21 mouse cellular contexts compared by ENCODE assay signal in the genomic region with DNA sequence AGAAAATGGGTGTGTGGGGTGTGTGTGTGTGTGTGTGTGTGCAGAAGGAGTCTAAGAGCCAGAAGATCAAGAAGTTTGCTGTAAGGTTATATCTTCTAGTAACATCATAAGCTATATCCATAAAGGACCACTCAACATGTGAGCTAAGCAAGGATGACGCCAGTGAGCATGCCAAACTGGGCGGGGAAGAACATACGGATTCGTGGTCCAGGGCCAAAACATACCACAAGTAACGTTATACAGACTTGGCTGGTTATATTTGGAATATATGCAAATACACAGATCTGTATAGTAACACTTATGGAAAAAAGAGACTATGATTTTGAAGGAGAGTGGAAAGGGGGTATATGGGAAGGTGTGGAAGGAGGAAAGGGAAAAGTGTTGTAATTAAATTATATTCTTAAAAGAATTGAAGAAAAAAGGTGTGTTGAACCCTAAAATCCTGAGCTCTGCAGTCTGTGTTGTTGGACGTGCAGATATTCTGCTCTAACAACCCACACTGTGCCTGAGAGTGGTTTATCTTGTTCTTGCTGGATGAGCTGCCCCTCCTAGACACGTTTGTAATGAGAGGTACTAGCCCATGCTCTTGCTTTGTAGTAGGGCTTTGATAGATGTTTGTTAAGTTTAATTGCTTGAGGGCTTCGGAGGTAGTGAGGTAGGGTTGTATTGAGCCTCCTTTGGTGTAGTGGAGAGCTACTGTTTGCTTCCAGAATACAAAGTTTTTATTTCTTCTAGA. TPM values are rescaled to one million over a fixed set of nuclear protein-coding genes. Genes with fewer than 3 reads are reported as not detected.
A peak's percentile ranks its signal among the peaks of the same experiment; 100 is the strongest.
DNase-seq lines count a peak whose midpoint lies in the region; ATAC-seq and TF ChIP-seq lines count a peak whose summit lies in the region.
"Had no signal": no experiment of that assay in that cellular context is flagged by ENCODE, and none has a peak within 500 bp of the region (broad histone marks: within the 10 kb centered on the region; RNA-seq: fewer than 3 reads in every experiment).

No protein-coding gene starts in this region.

- DNase-seq in lung, postnatal 25 days (ENCODE audit: low spot score) = no peak
- DNase-seq in brain, embryonic 14.5 days (ENCODE audit: low read depth) = peak; percentile 70
- DNase-seq in midbrain, postnatal 0 days (ENCODE audit: low spot score) = no peak
- DNase-seq: adrenal gland, postnatal 36 days; B cell, adult 2 months; cerebellum, adult 2 months; cerebellum, postnatal 36 days; heart, postnatal 14 days; kidney, postnatal 36 days; lung, postnatal 10 days; thymus, adult 18-20 months had no signal

- H3K9me3 ChIP-seq in intestine, embryonic 15.5 days = no peaks in the 10 kb centered on the region
- no peaks in the 10 kb centered on the region for H3K9me3 ChIP-seq in intestine, postnatal 0 days (ENCODE audit: control insufficient read depth)
- H3K9me3 ChIP-seq in lung, embryonic 15.5 days = no peaks in the 10 kb centered on the region
- no peaks in the 10 kb centered on the region for H3K9me3 ChIP-seq in intestine, embryonic 16.5 days (ENCODE audit: control insufficient read depth, low read length)
- no peaks in the 10 kb centered on the region for H3K9me3 ChIP-seq in midbrain, postnatal 0 days (ENCODE audit: low read length)
- H3K9me3 ChIP-seq: hindbrain, embryonic 12.5 days; limb, embryonic 13.5 days; megakaryocyte, embryonic 14.5 days; midbrain, embryonic 15.5 days; neural tube, embryonic 15.5 days had no signal

- H3K9ac ChIP-seq in intestine, embryonic 15.5 days = no peak overlapping the region
- no peak overlapping the region for H3K9ac ChIP-seq in intestine, postnatal 0 days (ENCODE audit: low read depth, low read length)
- no peak overlapping the region for H3K9ac ChIP-seq in lung, embryonic 15.5 days
- H3K9ac ChIP-seq in intestine, embryonic 16.5 days (ENCODE audit: low read depth, low read length) = no peak overlapping the region
- H3K9ac ChIP-seq in midbrain, postnatal 0 days (replicated peaks; ENCODE audit: low read length, poor library complexity, severe bottlenecking) = no peak overlapping the region
- H3K9ac ChIP-seq: heart, embryonic 12.5 days; hindbrain, embryonic 12.5 days; limb, embryonic 13.5 days; midbrain, embryonic 15.5 days; neural tube, embryonic 15.5 days had no signal

- 57% methylated on average over 8 of the region's 8 CpGs for WGBS in intestine, embryonic 15.5 days
- WGBS in intestine, postnatal 0 days = 44% methylated on average over 8 of the region's 8 CpGs
- WGBS in lung, embryonic 15.5 days = 39% methylated on average over 8 of the region's 8 CpGs
- WGBS in intestine, embryonic 16.5 days = 52% methylated on average over 8 of the region's 8 CpGs
- 77% methylated on average over 8 of the region's 8 CpGs for WGBS in midbrain, postnatal 0 days

- no peak overlapping the region for H3K4me2 ChIP-seq in intestine, embryonic 15.5 days (replicated peaks)
- no peak overlapping the region for H3K4me2 ChIP-seq in intestine, postnatal 0 days (replicated peaks; ENCODE audit: low read depth)
- H3K4me2 ChIP-seq in lung, embryonic 15.5 days = no peak overlapping the region
- H3K4me2 ChIP-seq in intestine, embryonic 16.5 days (ENCODE audit: low read depth, low read length) = no peak overlapping the region
- no peak overlapping the region for H3K4me2 ChIP-seq in midbrain, postnatal 0 days (ENCODE audit: low read depth, low read length, poor library complexity, severe bottlenecking)
- H3K4me2 ChIP-seq: heart, embryonic 12.5 days; hindbrain, embryonic 12.5 days; limb, embryonic 13.5 days; midbrain, embryonic 15.5 days; neural tube, embryonic 15.5 days had no signal

- no peak for TF ChIP-seq POLR2A in brain, embryonic 14.5 days (IDR thresholded peaks at IDR 0.05; ENCODE audit: borderline replicate concordance, extremely low read depth, insufficient read depth, insufficient read length, poor library complexity, severe bottlenecking)

- ATAC-seq in intestine, embryonic 15.5 days = peak; percentile 59
- no peak for ATAC-seq in intestine, postnatal 0 days
- peak; percentile 31; the same call in 1 of the 2 replicates for ATAC-seq in lung, embryonic 15.5 days (ENCODE audit: borderline replicate concordance, extremely low read depth, low FRiP score, low TSS enrichment)
- ATAC-seq in intestine, embryonic 16.5 days = peak; percentile 71
- ATAC-seq in midbrain, postnatal 0 days (ENCODE audit: low FRiP score) = no peak
- ATAC-seq: midbrain, embryonic 15.5 days had no signal

- no peak overlapping the region for H3K27ac ChIP-seq in intestine, embryonic 15.5 days
- no peak overlapping the region for H3K27ac ChIP-seq in intestine, postnatal 0 days (ENCODE audit: low read depth, low read length)
- H3K27ac ChIP-seq in lung, embryonic 15.5 days = no peak overlapping the region
- no peak overlapping the region for H3K27ac ChIP-seq in intestine, embryonic 16.5 days (ENCODE audit: low read length)
- H3K27ac ChIP-seq in midbrain, postnatal 0 days (ENCODE audit: low read depth, low read length) = no peak overlapping the region
- H3K27ac ChIP-seq: hindbrain, embryonic 12.5 days; limb, embryonic 13.5 days; midbrain, embryonic 15.5 days; neural tube, embryonic 15.5 days had no signal

- H3K27me3 ChIP-seq in intestine, embryonic 15.5 days (replicated peaks) = no peaks in the 10 kb centered on the region
- H3K27me3 ChIP-seq in intestine, postnatal 0 days (replicated peaks; ENCODE audit: control insufficient read depth, insufficient read depth, low read length) = no peaks in the 10 kb centered on the region
- H3K27me3 ChIP-seq in lung, embryonic 15.5 days = no peaks in the 10 kb centered on the region
- H3K27me3 ChIP-seq in intestine, embryonic 16.5 days (replicated peaks; ENCODE audit: control insufficient read depth, insufficient read depth, low read length) = no peaks in the 10 kb centered on the region
- no peaks in the 10 kb centered on the region for H3K27me3 ChIP-seq in midbrain, postnatal 0 days (ENCODE audit: insufficient read depth, low read length)
- H3K27me3 ChIP-seq: heart, embryonic 12.5 days; hindbrain, embryonic 12.5 days; limb, embryonic 13.5 days; megakaryocyte, embryonic 14.5 days; midbrain, embryonic 15.5 days; neural tube, embryonic 15.5 days had no signal

- no peak overlapping the region for H3K4me3 ChIP-seq in intestine, embryonic 15.5 days (replicated peaks)
- H3K4me3 ChIP-seq in intestine, postnatal 0 days (ENCODE audit: low read depth, low read length) = no peak overlapping the region
- H3K4me3 ChIP-seq in lung, embryonic 15.5 days = no peak overlapping the region
- no peak overlapping the region for H3K4me3 ChIP-seq in intestine, embryonic 16.5 days (ENCODE audit: low read length)
- H3K4me3 ChIP-seq in midbrain, postnatal 0 days (ENCODE audit: low read depth, low read length) = no peak overlapping the region
- H3K4me3 ChIP-seq: heart, embryonic 12.5 days; hindbrain, embryonic 12.5 days; limb, embryonic 13.5 days; megakaryocyte, embryonic 14.5 days; midbrain, embryonic 15.5 days; neural tube, embryonic 15.5 days had no signal

- TF ChIP-seq CTCF in intestine, postnatal 0 days (IDR thresholded peaks at IDR 0.05; ENCODE audit: low read depth) = no peak
- TF ChIP-seq CTCF in brain, embryonic 14.5 days (IDR thresholded peaks at IDR 0.05; ENCODE audit: borderline replicate concordance, extremely low read depth, insufficient read depth, insufficient read length) = no peak
- TF ChIP-seq CTCF in midbrain, postnatal 0 days (IDR thresholded peaks at IDR 0.05) = no peak

- H3K36me3 ChIP-seq in intestine, embryonic 15.5 days = no peaks in the 10 kb centered on the region
- no peaks in the 10 kb centered on the region for H3K36me3 ChIP-seq in intestine, postnatal 0 days (ENCODE audit: control insufficient read depth, insufficient read depth)
- H3K36me3 ChIP-seq in lung, embryonic 15.5 days = no peaks in the 10 kb centered on the region
- no peaks in the 10 kb centered on the region for H3K36me3 ChIP-seq in intestine, embryonic 16.5 days (ENCODE audit: control insufficient read depth, insufficient read depth, low read length)
- no peaks in the 10 kb centered on the region for H3K36me3 ChIP-seq in midbrain, postnatal 0 days (ENCODE audit: insufficient read depth, low read length)
- H3K36me3 ChIP-seq: heart, embryonic 12.5 days; hindbrain, embryonic 12.5 days; limb, embryonic 13.5 days; midbrain, embryonic 15.5 days; neural tube, embryonic 15.5 days had no signal

- no peaks in the 10 kb centered on the region for H3K4me1 ChIP-seq in intestine, embryonic 15.5 days (replicated peaks)
- 0 out of 2 replicates have a peak, but pooled peaks cover 8% of the 10 kb centered on the region for H3K4me1 ChIP-seq in intestine, postnatal 0 days (replicated peaks; ENCODE audit: control insufficient read depth, insufficient read depth, low read length)
- peaks cover 4% of the 10 kb centered on the region; the same call in 1 of the 2 replicates for H3K4me1 ChIP-seq in lung, embryonic 15.5 days
- peaks cover 10% of the 10 kb centered on the region; the same call in 1 of the 2 replicates for H3K4me1 ChIP-seq in intestine, embryonic 16.5 days (ENCODE audit: control insufficient read depth, insufficient read depth, low read length)
- H3K4me1 ChIP-seq in midbrain, postnatal 0 days (ENCODE audit: insufficient read depth, low read length) = 0 out of 2 replicates have a peak, but pooled peaks cover 3% of the 10 kb centered on the region
- H3K4me1 ChIP-seq: megakaryocyte, embryonic 14.5 days had no signal

RNA-seq across cellular contexts. Expression of gene Fmnl2, which starts 45.7 kb away (rescaled TPM):
- polyA plus RNA-seq in intestine, embryonic 15.5 days (2015; fragmentation: Nextera tagmentation; extraction: Ambion mirVana) = 3.5 and 3.6 TPM in 2 replicates
- 1.9 and 2.1 TPM in 2 replicates for polyA plus RNA-seq in intestine, postnatal 0 days (2015; fragmentation: Nextera tagmentation; extraction: Ambion mirVana)
- 3.7 TPM in 2 replicates for polyA plus RNA-seq in lung, embryonic 15.5 days (2015; fragmentation: Nextera tagmentation; extraction: Ambion mirVana)
- 45.8 and 47.7 TPM in 2 replicates for polyA plus RNA-seq in brain, embryonic 14.5 days (2012; rRNA removed)
- polyA plus RNA-seq in intestine, embryonic 16.5 days (2015; fragmentation: Nextera tagmentation; extraction: Ambion mirVana) = 1.8 and 2.1 TPM in 2 replicates
- 27.0 and 32.7 TPM in 2 replicates for total RNA-seq in midbrain, postnatal 0 days (2014; rRNA removed)
- polyA plus RNA-seq in midbrain, postnatal 0 days (2015; fragmentation: Nextera tagmentation; extraction: Ambion mirVana) = 6.9 and 8.4 TPM in 2 replicates

Comparison
In these comparisons a context has a peak if more than half of its experiments do, and no peak if none do; other contexts are left out.
1. ATAC-seq: peak in intestine, embryonic 15.5 days (single experiment), lung, embryonic 15.5 days (single experiment) and intestine, embryonic 16.5 days (single experiment); none in intestine, postnatal 0 days (single experiment) and midbrain, postnatal 0 days (single experiment).